Mouse (Mus musculus): ENCODE results near the gene Fgd6. TPM values are rescaled to one million over a fixed set of nuclear protein-coding genes. Genes with fewer than 3 reads are reported as not detected.

The Fgd6 gene
- polyA plus RNA-seq, 1 experiment from 2014 or later, result 2.1 TPM

DNA sequence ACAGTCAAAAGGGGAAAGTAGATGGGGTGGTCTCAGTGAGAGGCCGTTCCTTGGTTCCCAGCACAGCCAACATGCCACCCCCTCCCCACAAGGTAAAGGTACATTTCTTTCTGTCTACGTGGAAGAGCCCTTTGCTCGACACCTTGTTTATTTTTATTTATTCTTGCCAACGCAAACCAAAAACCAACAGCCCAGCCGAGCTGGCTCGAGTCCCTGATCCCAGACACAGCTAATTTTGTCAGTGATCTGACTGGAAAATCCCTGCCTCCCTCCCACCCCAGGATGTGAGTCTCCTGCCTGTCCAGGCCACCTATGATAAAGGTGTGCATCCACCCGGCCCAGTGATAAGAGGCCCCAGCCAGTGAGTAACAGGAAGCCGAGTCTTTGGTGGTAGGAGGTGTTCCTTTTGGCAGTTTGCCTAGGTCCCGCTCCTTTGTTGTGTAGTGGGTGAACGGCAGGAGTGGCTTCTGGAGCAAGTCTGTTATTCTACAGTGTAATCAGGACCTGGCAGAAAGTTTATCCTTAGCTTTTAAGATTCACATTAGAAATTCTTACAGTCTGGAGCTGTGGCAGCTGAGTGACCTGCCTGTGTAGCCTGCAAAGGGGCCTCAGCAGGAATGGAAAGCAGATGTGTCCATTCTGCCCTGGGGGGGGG, 36.6 kb downstream of the Fgd6 start:
- no peak overlapping the region for H3K9ac ChIP-seq
- no peak overlapping the region for H3K4me3 ChIP-seq
- WGBS, result 27% methylated on average over 10 of the region's 10 CpGs
- H3K4me1 ChIP-seq (replicated peaks), result peaks cover 22% of the 10 kb centered on the region
- H3K4me2 ChIP-seq, result peak overlapping the region; percentile 31; the same call in 1 of the 2 replicates
- ATAC-seq (replicated peaks; ENCODE audit: insufficient number of reproducible peaks, insufficient read depth, low FRiP score, low read depth), result peak; percentile 66
- no peaks in the 10 kb centered on the region; the same call in 1 of the 2 replicates for H3K36me3 ChIP-seq
- peak overlapping the region; percentile 66 for H3K27ac ChIP-seq
- no peaks in the 10 kb centered on the region for H3K27me3 ChIP-seq
- no peaks in the 10 kb centered on the region for H3K9me3 ChIP-seq (replicated peaks)

- Histone ChIP-seq H3K4me3 (no peak overlapping the region), H3K4me2 (0 out of 2 replicates have a peak overlapping the region, but pooled peaks have one; percentile 31), H3K4me1 (replicated peaks) (peaks cover 22% of the 10 kb centered on the region), H3K27ac (peak overlapping the region; percentile 66), H3K9ac (no peak overlapping the region), H3K27me3 (no peaks in the 10 kb centered on the region), H3K36me3 (no peaks in the 10 kb centered on the region; the same call in 1 of the 2 replicates), H3K9me3 (replicated peaks) (no peaks in the 10 kb centered on the region)
- ATAC-seq (replicated peaks; ENCODE audit: insufficient number of reproducible peaks, insufficient read depth, low FRiP score, low read depth), result 0 out of 2 replicates have a peak, but pooled peaks have one; percentile 7
- WGBS, result 57% methylated on average over 4 of the region's 4 CpGs
Observed at GRCm38 (mm10) chr10:94072916-94073465, 37.2 kb downstream of the Fgd6 start.

DNA sequence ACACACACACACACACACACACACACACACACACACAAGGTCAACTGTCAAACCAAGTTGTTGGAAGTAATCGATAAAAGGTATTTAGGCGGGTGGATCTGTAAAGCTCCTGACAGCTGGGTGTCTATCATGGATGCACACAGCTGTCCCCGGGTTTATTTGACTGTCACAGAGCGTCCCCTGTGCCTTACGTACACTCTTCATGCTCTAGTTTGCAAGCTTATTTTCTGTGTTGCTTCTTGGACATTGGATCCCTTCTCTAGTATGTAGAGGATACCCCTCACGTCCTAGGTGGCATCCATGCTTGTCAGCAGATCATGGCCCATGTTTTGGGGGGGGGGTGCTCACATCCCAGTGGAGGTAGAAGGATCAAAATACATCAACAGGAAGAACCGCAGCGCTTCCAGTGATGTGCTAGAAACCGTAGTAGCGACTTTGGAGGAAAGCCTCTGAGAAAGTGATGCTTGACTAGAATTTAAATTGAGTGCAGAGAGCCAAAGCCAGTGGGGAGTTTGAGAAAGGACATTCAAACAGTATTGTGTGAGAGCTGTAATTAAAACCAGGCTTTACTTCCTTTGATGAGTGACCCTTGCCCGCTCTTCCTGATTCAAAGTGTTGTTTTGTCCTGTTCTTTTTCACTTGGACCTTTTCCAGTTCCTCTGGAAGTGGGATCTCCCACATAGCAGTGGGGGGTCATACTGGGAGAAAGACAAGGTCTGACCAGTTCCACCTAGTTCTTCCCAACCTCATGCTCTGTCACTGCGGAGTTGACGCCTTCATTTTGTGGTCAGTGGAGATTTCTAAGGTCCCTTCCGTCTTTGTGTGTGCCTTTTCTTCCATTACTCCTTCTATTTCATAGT, 41.4 kb downstream of the Fgd6 start:
- 84% methylated on average over 14 of the region's 14 CpGs for WGBS

GRCm38 (mm10) chr10:94080740-94081139, 44.9 kb downstream of the Fgd6 start:
- no peak overlapping the region for H3K4me2 ChIP-seq
- no peak overlapping the region for H3K4me3 ChIP-seq
- H3K36me3 ChIP-seq, result no peaks in the 10 kb centered on the region; the same call in 1 of the 2 replicates
- 68% methylated on average over 3 of the region's 3 CpGs for WGBS
- no peaks in the 10 kb centered on the region for H3K27me3 ChIP-seq
- no peak for ATAC-seq (replicated peaks; ENCODE audit: insufficient number of reproducible peaks, insufficient read depth, low FRiP score, low read depth)
- H3K9me3 ChIP-seq (replicated peaks), result no peaks in the 10 kb centered on the region
- no peak overlapping the region for H3K9ac ChIP-seq
- H3K27ac ChIP-seq, result no peak overlapping the region
- H3K4me1 ChIP-seq (replicated peaks), result peaks cover 12% of the 10 kb centered on the region

More for the DNA sequence above, 41.4 kb downstream of the Fgd6 start:
- Histone ChIP-seq H3K27ac (no peak overlapping the region), H3K36me3 (no peaks in the 10 kb centered on the region; the same call in 1 of the 2 replicates), H3K9me3 (replicated peaks) (no peaks in the 10 kb centered on the region), H3K4me2 (no peak overlapping the region), H3K27me3 (no peaks in the 10 kb centered on the region), H3K4me1 (replicated peaks) (peaks cover 16% of the 10 kb centered on the region), H3K9ac (no peak overlapping the region), H3K4me3 (no peak overlapping the region)
- ATAC-seq (replicated peaks; ENCODE audit: insufficient number of reproducible peaks, insufficient read depth, low FRiP score, low read depth), result no peak

DNA sequence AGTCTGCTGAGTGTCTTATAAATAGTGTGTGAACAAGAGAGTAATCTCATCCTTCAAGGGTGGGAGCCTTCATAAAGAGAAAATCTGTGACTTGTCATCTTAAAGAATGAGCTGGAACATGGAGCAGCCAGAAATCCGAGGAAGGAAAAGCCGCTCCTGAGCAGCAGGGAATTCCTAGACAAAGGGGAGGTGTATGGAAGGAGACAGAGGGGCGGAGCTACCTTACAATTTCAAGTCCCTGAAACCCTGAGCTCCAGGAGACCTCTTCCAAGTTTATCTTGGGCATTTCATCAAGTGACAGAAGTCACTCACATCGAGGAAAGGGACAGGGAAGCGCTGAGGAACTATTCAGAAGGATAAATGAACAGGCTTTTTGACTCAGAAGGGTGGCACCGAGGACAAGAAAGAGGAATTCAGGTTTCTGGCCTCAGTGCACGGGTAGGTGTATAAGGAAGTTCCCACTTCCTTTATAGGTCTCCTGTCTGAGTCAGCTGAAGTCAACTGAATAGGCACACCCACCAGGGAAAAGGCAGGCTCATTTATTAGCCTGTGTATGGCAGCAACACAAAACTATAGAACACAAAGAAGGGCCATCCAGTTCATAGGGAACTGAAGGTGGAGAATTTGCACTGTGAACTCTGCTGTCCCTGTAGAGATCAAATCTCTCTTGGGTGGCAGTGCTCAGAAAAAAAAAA, 46.4 kb downstream of the Fgd6 start:
- no peak overlapping the region for H3K9ac ChIP-seq
- no peaks in the 10 kb centered on the region for H3K27me3 ChIP-seq
- H3K4me3 ChIP-seq, result no peak overlapping the region
- no peaks in the 10 kb centered on the region for H3K9me3 ChIP-seq (replicated peaks)
- ATAC-seq (replicated peaks; ENCODE audit: insufficient number of reproducible peaks, insufficient read depth, low FRiP score, low read depth), result no peak
- no peaks in the 10 kb centered on the region for H3K36me3 ChIP-seq
- 37% methylated on average over 7 of the region's 7 CpGs for WGBS
- 0 out of 2 replicates have a peak overlapping the region, but pooled peaks have one; percentile 18 for H3K27ac ChIP-seq
- no peak overlapping the region for H3K4me2 ChIP-seq
- peaks cover 12% of the 10 kb centered on the region for H3K4me1 ChIP-seq (replicated peaks)

DNA sequence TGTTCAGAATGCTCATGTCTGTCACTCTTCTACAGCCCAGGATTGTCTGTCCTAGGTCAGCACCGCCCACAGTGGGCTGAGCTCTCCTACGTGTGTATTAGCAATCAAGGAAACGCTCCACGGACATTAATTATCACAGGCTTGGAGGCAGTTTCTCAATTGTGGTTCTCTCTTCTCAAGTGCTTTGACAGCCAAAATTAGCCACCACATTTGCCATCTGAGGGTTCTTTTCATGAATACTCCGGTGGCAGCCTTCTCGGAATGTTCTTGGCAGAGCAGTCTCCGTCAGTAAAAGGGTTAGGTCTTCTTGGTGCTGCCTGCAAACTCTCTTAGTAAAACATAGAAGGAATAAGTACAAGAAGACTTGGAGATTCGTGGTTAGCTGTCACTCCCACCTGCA, 50.5 kb downstream of the Fgd6 start:
- Histone ChIP-seq H3K27ac (no peak overlapping the region), H3K27me3 (no peaks in the 10 kb centered on the region), H3K9ac (no peak overlapping the region), H3K9me3 (replicated peaks) (no peaks in the 10 kb centered on the region), H3K36me3 (peaks cover 6% of the 10 kb centered on the region; the same call in 1 of the 2 replicates), H3K4me2 (no peak overlapping the region), H3K4me3 (no peak overlapping the region), H3K4me1 (replicated peaks) (peaks cover 12% of the 10 kb centered on the region)
- 75% methylated on average over 8 of the region's 8 CpGs for WGBS
- ATAC-seq (replicated peaks; ENCODE audit: insufficient number of reproducible peaks, insufficient read depth, low FRiP score, low read depth), result no peak

DNA sequence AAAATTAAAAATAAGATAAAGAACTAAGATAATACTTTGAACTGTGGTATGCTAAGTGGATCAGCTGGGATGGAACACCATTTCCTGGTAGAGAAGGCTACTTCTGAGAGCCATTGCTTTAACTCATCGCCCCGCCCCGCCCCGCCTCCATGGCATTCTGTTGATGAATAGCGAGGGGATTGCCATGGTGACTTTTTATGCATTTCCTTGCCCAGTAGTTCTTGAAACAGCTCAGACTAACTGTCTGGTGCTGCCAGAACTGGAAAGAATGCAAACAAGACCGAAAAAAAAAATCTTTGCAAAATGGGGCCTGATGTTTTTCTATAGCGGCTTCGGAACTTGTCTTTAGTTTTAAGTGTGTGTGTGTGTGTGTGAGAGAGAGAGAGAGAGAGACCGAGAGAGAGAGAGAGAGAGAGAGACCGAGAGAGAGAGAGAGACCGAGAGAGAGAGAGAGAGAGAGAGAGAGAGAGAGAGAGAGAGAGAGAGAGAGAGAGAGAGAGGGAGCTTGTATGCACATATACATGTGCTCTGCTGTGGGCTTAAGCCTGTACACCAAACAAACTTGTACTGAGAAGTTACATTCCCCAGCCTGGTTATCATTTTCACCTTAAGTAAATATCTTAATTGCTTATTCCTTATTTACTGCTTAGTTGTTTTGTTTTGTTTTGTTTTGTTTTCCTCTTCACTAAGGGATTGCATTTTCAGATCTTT, 51.7 kb downstream of the Fgd6 start:
- H3K9me3 ChIP-seq (replicated peaks), result 0 out of 2 replicates have a peak, but pooled peaks cover 4% of the 10 kb centered on the region
- no peak overlapping the region for H3K4me3 ChIP-seq
- ATAC-seq (replicated peaks; ENCODE audit: insufficient number of reproducible peaks, insufficient read depth, low FRiP score, low read depth), result no peak
- H3K36me3 ChIP-seq, result peaks cover 12% of the 10 kb centered on the region
- no peak overlapping the region for H3K9ac ChIP-seq
- H3K4me2 ChIP-seq, result no peak overlapping the region
- H3K4me1 ChIP-seq (replicated peaks), result peaks cover 4% of the 10 kb centered on the region; the same call in 1 of the 2 replicates
- no peaks in the 10 kb centered on the region for H3K27me3 ChIP-seq
- 79% methylated on average over 8 of the region's 11 CpGs for whole genome bisulfite sequencing
- H3K27ac ChIP-seq, result no peak overlapping the region

- Histone ChIP-seq H3K27ac (no peak overlapping the region), H3K36me3 (peaks cover 12% of the 10 kb centered on the region), H3K27me3 (no peaks in the 10 kb centered on the region), H3K4me1 (replicated peaks) (no peaks in the 10 kb centered on the region), H3K9me3 (replicated peaks) (0 out of 2 replicates have a peak, but pooled peaks cover 4% of the 10 kb centered on the region), H3K4me3 (no peak overlapping the region), H3K4me2 (no peak overlapping the region), H3K9ac (no peak overlapping the region)
- WGBS, result 80% methylated on average over 3 of the region's 3 CpGs
- ATAC-seq (replicated peaks; ENCODE audit: insufficient number of reproducible peaks, insufficient read depth, low FRiP score, low read depth), result no peak
Observed at GRCm38 (mm10) chr10:94090032-94090431, 54.2 kb downstream of the Fgd6 start.

GRCm38 (mm10) chr10:94093534-94093933, 57.7 kb downstream of the Fgd6 start:
- Histone ChIP-seq H3K36me3 (peaks cover 12% of the 10 kb centered on the region), H3K27me3 (no peaks in the 10 kb centered on the region), H3K9ac (no peak overlapping the region), H3K27ac (no peak overlapping the region), H3K4me3 (no peak overlapping the region), H3K9me3 (replicated peaks) (0 out of 2 replicates have a peak, but pooled peaks cover 4% of the 10 kb centered on the region), H3K4me1 (replicated peaks) (peaks cover 4% of the 10 kb centered on the region; the same call in 1 of the 2 replicates), H3K4me2 (no peak overlapping the region)
- WGBS, result 65% methylated on average over 5 of the region's 5 CpGs
- ATAC-seq (replicated peaks; ENCODE audit: insufficient number of reproducible peaks, insufficient read depth, low FRiP score, low read depth), result no peak

DNA sequence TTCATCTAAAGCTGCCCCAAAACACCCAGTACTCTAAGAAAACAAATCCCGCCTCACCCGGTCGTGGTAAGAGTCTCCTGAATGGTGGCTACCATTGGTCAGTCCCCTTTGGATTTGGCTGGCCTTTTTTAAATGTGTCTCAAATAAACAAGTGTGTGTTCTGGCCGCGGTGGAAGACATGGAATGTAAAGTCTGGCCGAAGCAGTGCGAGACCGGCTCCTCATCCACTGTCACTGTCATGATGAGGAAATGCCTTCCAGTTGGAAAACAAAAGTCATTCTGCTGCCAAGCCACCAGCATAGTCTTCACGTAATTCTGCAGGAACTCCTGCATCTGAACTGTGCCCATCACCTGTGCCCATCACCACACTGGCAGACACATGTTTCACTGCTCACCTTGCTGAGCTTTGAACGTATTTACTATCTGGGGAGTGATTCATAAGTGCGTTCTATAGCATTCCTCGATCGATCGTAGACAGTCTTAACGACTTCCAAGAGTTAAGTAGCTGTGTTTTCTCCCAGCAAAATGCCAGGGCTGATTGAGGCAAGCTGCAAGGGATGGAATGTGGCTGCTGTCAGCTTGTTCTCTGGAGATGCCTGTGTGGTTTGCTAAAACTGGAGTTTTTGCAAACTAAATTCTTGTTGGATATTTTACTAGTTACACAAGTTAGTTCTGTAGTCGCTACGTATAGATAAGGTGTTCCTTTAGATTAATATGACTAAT, 60.1 kb downstream of the Fgd6 start:
- H3K4me1 ChIP-seq (replicated peaks), result peaks cover 4% of the 10 kb centered on the region; the same call in 1 of the 2 replicates
- H3K4me3 ChIP-seq, result no peak overlapping the region
- H3K9ac ChIP-seq, result no peak overlapping the region
- H3K9me3 ChIP-seq (replicated peaks), result 0 out of 2 replicates have a peak, but pooled peaks cover 4% of the 10 kb centered on the region
- H3K36me3 ChIP-seq, result peaks cover 9% of the 10 kb centered on the region
- H3K27ac ChIP-seq, result no peak overlapping the region
- no peak overlapping the region for H3K4me2 ChIP-seq
- 66% methylated on average over 17 of the region's 17 CpGs for WGBS
- no peaks in the 10 kb centered on the region for H3K27me3 ChIP-seq
- no peak for ATAC-seq (replicated peaks; ENCODE audit: insufficient number of reproducible peaks, insufficient read depth, low FRiP score, low read depth)

Measured in heart, embryonic 15.5 days (tissue).